Mouse (Mus musculus) leukemia stem cell, adult 10-12 weeks (primary cell): Measurements from ENCODE around the gene Fhl3. TPM values are rescaled to one million over a fixed set of nuclear protein-coding genes. Genes with fewer than 3 reads are reported as not detected.

Source experiments
- polyA plus RNA-seq: library from polyadenylated mRNA; stranded (reverse); fragments of >175 nt; gene quantifications from 2 replicates; pipeline ENCODE4 v1.2.3, GENCODE M21; 2012; ENCODE audit warnings: low replicate concordance

Gene Fhl3
- polyA plus RNA-seq, result 4.7 and 5.2 TPM in 2 replicates

GRCm38 (mm10) chr4:124700248-124700971, at the start of gene Fhl3:
Gene Fhl3, plus strand, starts transcription at chr4:124700701.

GRCm38 (mm10) chr4:124656518-124656853, 44.0 kb upstream of the Fhl3 start, which contains the start of gene Pou3f1:
Gene Pou3f1, plus strand, starts transcription at chr4:124656807.

GRCm38 (mm10) chr4:124693135-124693894, 7.2 kb upstream of the Fhl3 start, which contains the start of gene Utp11:
Gene Utp11, minus strand, starts transcription at chr4:124693600.

GRCm38 (mm10) chr4:124714545-124715481, 14.3 kb downstream of the Fhl3 start, which contains the start of gene Sf3a3:
Gene Sf3a3, plus strand, starts transcription at chr4:124714776.

GRCm38 (mm10) chr4:124741376-124742343, 41.2 kb downstream of the Fhl3 start, which contains the start of gene Inpp5b:
Gene Inpp5b, plus strand, starts transcription at chr4:124741850.

Other genes starting within 250 kb of the Fhl3 start
- not detected in 2 replicates for gene 3100002H09Rik, start 89.9 kb upstream of the Fhl3 start, polyA plus RNA-seq
- gene Pou3f1, start 43.9 kb upstream of the Fhl3 start, polyA plus RNA-seq, result 0.07 TPM in 1 of 2 replicates, not detected in the other
- gene Utp11, start 7.1 kb upstream of the Fhl3 start, polyA plus RNA-seq, result 2.0 and 5.7 TPM in 2 replicates
- 12.2 and 18.6 TPM in 2 replicates for gene Sf3a3, start 14.1 kb downstream of the Fhl3 start, polyA plus RNA-seq
- 13.6 and 14.0 TPM in 2 replicates for gene Inpp5b, start 41.1 kb downstream of the Fhl3 start, polyA plus RNA-seq
- gene Mtf1, start 101.4 kb downstream of the Fhl3 start, polyA plus RNA-seq, result 20.5 and 27.9 TPM in 2 replicates
- gene Yrdc, start 150.0 kb downstream of the Fhl3 start, polyA plus RNA-seq, result 15.5 and 19.7 TPM in 2 replicates
- 16.5 and 22.6 TPM in 2 replicates for gene 1110065P20Rik, start 150.5 kb downstream of the Fhl3 start, polyA plus RNA-seq
- gene Maneal, start 161.5 kb downstream of the Fhl3 start, polyA plus RNA-seq, result 0.06 TPM in 2 replicates
- not detected in 2 replicates for gene Epha10, start 180.2 kb downstream of the Fhl3 start, polyA plus RNA-seq
- gene 9930104L06Rik, start 236.3 kb downstream of the Fhl3 start, polyA plus RNA-seq, result 1.1 and 4.2 TPM in 2 replicates
- gene Cdca8, start 238.6 kb downstream of the Fhl3 start, polyA plus RNA-seq, result 99.6 and 162 TPM in 2 replicates